Mouse (Mus musculus) embryo, embryonic 11.5 days (tissue): ENCODE data around the gene Gm9268.
"Not testable (repeated sequence)": the region's sequence is repeated elsewhere in the genome, so short reads cannot be mapped to it uniquely, and the experiment has no call there.

ENCODE experiments used
- DNase-seq: peaks from one replicate; pipeline ENCODE4 v3.0.0-alpha.2; 2012; ENCODE audit warnings: low read depth, low spot score

Gm9268 gene

DNA sequence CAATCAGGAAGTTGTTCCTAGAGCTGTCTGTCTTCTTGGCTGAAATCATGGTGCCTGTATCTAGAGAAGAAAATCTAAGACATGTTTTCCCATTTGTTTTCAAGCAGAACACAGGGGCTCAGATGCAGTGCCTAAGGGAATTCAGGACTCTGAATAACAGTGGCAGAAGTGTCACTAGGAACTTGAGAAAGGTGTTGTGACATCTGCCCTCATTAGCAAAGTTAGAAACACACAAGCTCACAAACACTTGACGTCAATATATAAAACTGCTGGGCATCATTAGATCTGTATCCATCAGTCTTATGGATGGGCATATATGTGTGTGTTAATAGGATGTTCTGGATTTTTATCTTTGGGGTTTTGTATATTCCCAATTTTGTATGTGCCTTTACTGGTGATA is at the start of gene Gm9268:
Gene Gm9268 (plus strand): TSS at position 301 of the 400 bp plus-strand sequence.
- DNase-seq, result not testable (repeated sequence)

DNA sequence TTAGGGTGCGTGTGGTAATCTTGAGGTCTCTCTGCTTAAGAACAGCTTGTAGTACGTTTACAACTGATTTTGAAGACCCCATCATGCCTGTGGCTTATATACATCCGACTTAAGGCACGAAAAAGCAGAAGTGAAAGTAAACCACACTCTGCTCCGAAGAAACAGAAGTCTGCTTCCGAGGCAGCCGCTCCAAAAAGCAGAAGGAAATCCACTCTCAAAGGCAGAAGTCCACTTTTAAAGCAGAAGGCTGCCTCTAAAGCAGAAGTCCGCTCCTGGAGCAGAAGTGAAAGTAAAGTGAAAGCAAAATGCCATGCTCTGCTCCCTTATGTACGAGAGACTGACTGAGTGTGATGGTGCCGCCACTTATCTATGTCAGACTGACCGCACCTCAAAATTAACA is 38.5 kb upstream of the Gm9268 start:
- DNase-seq, result no peak

DNA sequence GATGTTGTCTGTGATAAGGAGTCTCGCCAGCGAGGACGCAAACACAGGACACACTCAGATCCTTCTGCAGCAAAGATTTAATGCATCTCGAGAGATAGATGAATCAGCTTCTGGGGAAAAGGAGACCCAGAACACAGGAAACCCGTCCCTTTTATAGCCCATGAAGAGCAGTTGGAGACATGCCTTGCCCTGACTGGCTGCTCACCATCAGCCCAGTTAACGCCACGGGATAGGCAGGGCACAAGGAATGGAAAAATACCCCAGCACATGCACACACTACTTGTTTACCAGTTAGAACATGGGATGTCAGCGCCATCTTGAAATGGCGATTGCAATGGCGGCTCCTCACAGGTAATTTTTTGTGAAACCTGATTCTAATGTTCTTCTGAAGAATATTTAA is 37.8 kb upstream of the Gm9268 start:
- no peak for DNase-seq

DNA sequence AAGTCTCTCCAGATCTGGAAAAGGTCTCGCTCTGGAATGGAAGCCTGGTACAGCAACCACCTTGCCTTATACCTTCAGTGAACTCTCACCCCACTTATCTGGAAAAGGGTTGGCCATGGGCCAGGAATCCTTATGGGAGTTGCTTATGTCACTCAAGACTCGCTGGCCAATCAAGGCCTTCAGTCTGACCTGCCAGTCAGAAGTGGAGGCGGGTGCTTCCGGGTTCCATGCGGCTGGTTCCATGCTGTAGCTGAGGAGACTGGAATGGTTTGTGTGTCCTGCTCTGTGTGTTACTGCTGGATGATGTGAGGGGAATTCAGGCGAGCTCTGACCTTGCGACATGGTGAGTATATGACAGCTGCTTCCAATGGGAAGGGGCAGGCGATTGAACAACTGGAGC is 59.3 kb downstream of the Gm9268 start:
- DNase-seq, result no peak
